Mouse (Mus musculus): Measurements from ENCODE around the gene Igf1r.

The Igf1r gene

GRCm38 (mm10) chr7:68006496-68006895 lies 53.9 kb downstream of the Igf1r start:
- DNase-seq (ENCODE audit: low spot score): peak; percentile 51

- DNase-seq (ENCODE audit: low spot score): no peak
These were observed 57.0 kb downstream of the Igf1r start for GRCm38 (mm10) chr7:68009635-68010034.

GRCm38 (mm10) chr7:68010168-68010567 lies 57.5 kb downstream of the Igf1r start:
- no peak for DNase-seq (ENCODE audit: low spot score)

- no peak for DNase-seq (ENCODE audit: low spot score)
These were observed 58.2 kb downstream of the Igf1r start for GRCm38 (mm10) chr7:68010802-68011201.

- DNase-seq (ENCODE audit: low spot score): no peak
These were observed 58.9 kb downstream of the Igf1r start for GRCm38 (mm10) chr7:68011385-68012122.

GRCm38 (mm10) chr7:68012123-68012474 lies 59.5 kb downstream of the Igf1r start:
- no peak for DNase-seq (ENCODE audit: low spot score)

- no peak for DNase-seq (ENCODE audit: low spot score)
These were observed 61.9 kb downstream of the Igf1r start for GRCm38 (mm10) chr7:68014495-68014894.

GRCm38 (mm10) chr7:68015404-68015803 lies 62.8 kb downstream of the Igf1r start:
- DNase-seq (ENCODE audit: low spot score): no peak

- DNase-seq (ENCODE audit: low spot score): no peak
These were observed 65.4 kb downstream of the Igf1r start for GRCm38 (mm10) chr7:68018038-68018437.

GRCm38 (mm10) chr7:68020556-68020955 lies 67.9 kb downstream of the Igf1r start:
- no peak for DNase-seq (ENCODE audit: low spot score)

- DNase-seq (ENCODE audit: low spot score): peak; percentile 62
These were observed 69.1 kb downstream of the Igf1r start for GRCm38 (mm10) chr7:68021741-68022140.

- no peak for DNase-seq (ENCODE audit: low spot score)
These were observed 69.6 kb downstream of the Igf1r start for GRCm38 (mm10) chr7:68022188-68022587.

- peak; percentile 62 for DNase-seq (ENCODE audit: low spot score)
These were observed 71.3 kb downstream of the Igf1r start for GRCm38 (mm10) chr7:68023882-68024281.

GRCm38 (mm10) chr7:68024625-68025024 lies 72.0 kb downstream of the Igf1r start:
- no peak for DNase-seq (ENCODE audit: low spot score)

- no peak for DNase-seq (ENCODE audit: low spot score)
These were observed 72.8 kb downstream of the Igf1r start for GRCm38 (mm10) chr7:68025396-68025795.

GRCm38 (mm10) chr7:68026076-68026475 lies 73.4 kb downstream of the Igf1r start:
- DNase-seq (ENCODE audit: low spot score): no peak

- no peak for DNase-seq (ENCODE audit: low spot score)
These were observed 75.5 kb downstream of the Igf1r start for GRCm38 (mm10) chr7:68028167-68028566.

- no peak for DNase-seq (ENCODE audit: low spot score)
These were observed 78.2 kb downstream of the Igf1r start for GRCm38 (mm10) chr7:68030846-68031245.

GRCm38 (mm10) chr7:68036527-68036926 lies 83.9 kb downstream of the Igf1r start:
- DNase-seq (ENCODE audit: low spot score): peak; percentile 38

- no peak for DNase-seq (ENCODE audit: low spot score)
These were observed 86.2 kb downstream of the Igf1r start for GRCm38 (mm10) chr7:68038846-68039245.

- no peak for DNase-seq (ENCODE audit: low spot score)
These were observed 86.9 kb downstream of the Igf1r start for GRCm38 (mm10) chr7:68039550-68039949.

GRCm38 (mm10) chr7:68044621-68045020 lies 92.0 kb downstream of the Igf1r start:
- no peak for DNase-seq (ENCODE audit: low spot score)

GRCm38 (mm10) chr7:68047152-68047551 lies 94.5 kb downstream of the Igf1r start:
- DNase-seq (ENCODE audit: low spot score): no peak

- DNase-seq (ENCODE audit: low spot score): no peak
These were observed 95.9 kb downstream of the Igf1r start for GRCm38 (mm10) chr7:68048532-68048931.
